Mouse (Mus musculus) E14TG2a.4 (cell line): Measurements from ENCODE around the gene Ednrb.
"Not testable (repeated sequence)": the region's sequence is repeated elsewhere in the genome, so short reads cannot be mapped to it uniquely, and the experiment has no call there.

Experiments
- H3K27me3 ChIP-seq: 2 replicates; pipeline ENCODE4 v1.6.1; 2014; ENCODE audit warnings: low read length, control low read depth; ENCODE audit not compliant: insufficient read depth
- H3K36me3 ChIP-seq: 2 replicates; pipeline ENCODE4 v1.6.1; 2014; ENCODE audit warnings: low read length, control low read depth; ENCODE audit not compliant: insufficient read depth
- H3K4me1 ChIP-seq: replicated peaks from 2 replicates; pipeline ENCODE4 v1.6.1; 2014; ENCODE audit warnings: low read depth, low read length, control low read depth
- H3K4me3 ChIP-seq: replicated peaks from 2 replicates; pipeline ENCODE4 v1.5.1; 2014; ENCODE audit warnings: mild to moderate bottlenecking, low read length
- H3K9me3 ChIP-seq: 2 replicates; pipeline ENCODE4 v1.6.1; 2014; ENCODE audit warnings: low read length, control low read depth
- CTCF ChIP-seq: conservative IDR thresholded peaks from 2 replicates; pipeline ENCODE4 v1.5.1; 2014; ENCODE audit warnings: low read length
- NANOG ChIP-seq: IDR thresholded peaks from 2 replicates; pipeline ENCODE4 v1.6.1; 2014; ENCODE audit warnings: borderline replicate concordance, low read length, mixed read lengths
- POU5F1 ChIP-seq: IDR thresholded peaks from 2 replicates; pipeline ENCODE4 v1.6.1; 2014; ENCODE audit warnings: low read length, borderline replicate concordance

The Ednrb gene

GRCm38 (mm10) chr14:103785096-103785965 is 58.9 kb downstream of the Ednrb start:
- Histone ChIP-seq H3K27me3 (no peaks in the 10 kb centered on the region), H3K4me3 (no peak overlapping the region), H3K4me1 (no peaks in the 10 kb centered on the region), H3K36me3 (no peaks in the 10 kb centered on the region), H3K9me3 (no peaks in the 10 kb centered on the region)
- TF ChIP-seq POU5F1: no peak
- TF ChIP-seq CTCF: no peak
- no peak for TF ChIP-seq NANOG

- H3K4me1 ChIP-seq: peaks cover 16% of the 10 kb centered on the region
- H3K4me3 ChIP-seq, H3K9me3 ChIP-seq, H3K27me3 ChIP-seq, H3K36me3 ChIP-seq: not testable (repeated sequence)
These were observed 63.9 kb downstream of the Ednrb start for GRCm38 (mm10) chr14:103780336-103780735.

GRCm38 (mm10) chr14:103779276-103779675 is 64.9 kb downstream of the Ednrb start:
- H3K36me3 ChIP-seq: no peaks in the 10 kb centered on the region
- peaks cover 22% of the 10 kb centered on the region for H3K4me1 ChIP-seq
- no peak overlapping the region for H3K4me3 ChIP-seq
- TF ChIP-seq POU5F1: no peak
- TF ChIP-seq NANOG: no peak
- no peak for TF ChIP-seq CTCF
- H3K27me3 ChIP-seq: no peaks in the 10 kb centered on the region
- no peaks in the 10 kb centered on the region for H3K9me3 ChIP-seq

GRCm38 (mm10) chr14:103778533-103779151 is 65.6 kb downstream of the Ednrb start:
- no peak for TF ChIP-seq POU5F1
- TF ChIP-seq NANOG: no peak
- TF ChIP-seq CTCF: no peak
- H3K4me3 ChIP-seq: no peak overlapping the region
- H3K4me1 ChIP-seq: peaks cover 28% of the 10 kb centered on the region
- H3K36me3 ChIP-seq: no peaks in the 10 kb centered on the region
- H3K27me3 ChIP-seq: no peaks in the 10 kb centered on the region
- H3K9me3 ChIP-seq: no peaks in the 10 kb centered on the region

GRCm38 (mm10) chr14:103778009-103778431 is 66.2 kb downstream of the Ednrb start:
- no peaks in the 10 kb centered on the region for H3K36me3 ChIP-seq
- H3K4me3 ChIP-seq: no peak overlapping the region
- TF ChIP-seq NANOG: no peak
- TF ChIP-seq CTCF: no peak
- TF ChIP-seq POU5F1: no peak
- no peaks in the 10 kb centered on the region for H3K9me3 ChIP-seq
- H3K4me1 ChIP-seq: peaks cover 28% of the 10 kb centered on the region
- H3K27me3 ChIP-seq: no peaks in the 10 kb centered on the region

GRCm38 (mm10) chr14:103777386-103777785 is 66.8 kb downstream of the Ednrb start:
- Histone ChIP-seq H3K4me1 (peaks cover 28% of the 10 kb centered on the region), H3K27me3 (no peaks in the 10 kb centered on the region), H3K4me3 (no peak overlapping the region), H3K36me3 (no peaks in the 10 kb centered on the region), H3K9me3 (no peaks in the 10 kb centered on the region)
- TF ChIP-seq NANOG (no peak), POU5F1 (no peak), CTCF (no peak)

- Histone ChIP-seq H3K4me1 (peaks cover 8% of the 10 kb centered on the region), H3K4me3 (no peak overlapping the region), H3K9me3 (no peaks in the 10 kb centered on the region), H3K27me3 (no peaks in the 10 kb centered on the region), H3K36me3 (no peaks in the 10 kb centered on the region)
- TF ChIP-seq POU5F1 (no peak), CTCF (no peak), NANOG (no peak)
These were observed 74.6 kb downstream of the Ednrb start for GRCm38 (mm10) chr14:103769319-103770245.

- no peaks in the 10 kb centered on the region for H3K9me3 ChIP-seq
- H3K4me1 ChIP-seq: no peaks in the 10 kb centered on the region
- no peaks in the 10 kb centered on the region for H3K36me3 ChIP-seq
- H3K4me3 ChIP-seq: no peak overlapping the region
- TF ChIP-seq CTCF (no peak), POU5F1 (no peak), NANOG (no peak)
- H3K27me3 ChIP-seq: no peaks in the 10 kb centered on the region
These were observed 76.7 kb downstream of the Ednrb start for GRCm38 (mm10) chr14:103767488-103767887.
